Mouse (Mus musculus) kidney, adult 2 months (tissue): ENCODE measurements around the gene Cpeb3.

Source experiments
- CTCF ChIP-seq: fragments of 200-500 bp; conservative IDR thresholded peaks from 2 replicates; pipeline ENCODE4 v1.5.1; 2011; ENCODE audit warnings: low read depth, mild to moderate bottlenecking, control low read depth, low read length, moderate library complexity, mixed read lengths; ENCODE audit not compliant: insufficient read depth, insufficient read length
- POLR2A ChIP-seq: fragments of 200-500 bp; IDR thresholded peaks from one replicate; pipeline ENCODE4 v1.6.1; 2011; ENCODE audit warnings: low read depth, low read length, control low read depth

GRCm38 (mm10) chr19:37090146-37091061 lies 118.0 kb downstream of the Cpeb3 start:
- TF ChIP-seq CTCF (no peak), POLR2A (no peak)
